Mouse (Mus musculus): ENCODE results near the gene Pgd.

DNA sequence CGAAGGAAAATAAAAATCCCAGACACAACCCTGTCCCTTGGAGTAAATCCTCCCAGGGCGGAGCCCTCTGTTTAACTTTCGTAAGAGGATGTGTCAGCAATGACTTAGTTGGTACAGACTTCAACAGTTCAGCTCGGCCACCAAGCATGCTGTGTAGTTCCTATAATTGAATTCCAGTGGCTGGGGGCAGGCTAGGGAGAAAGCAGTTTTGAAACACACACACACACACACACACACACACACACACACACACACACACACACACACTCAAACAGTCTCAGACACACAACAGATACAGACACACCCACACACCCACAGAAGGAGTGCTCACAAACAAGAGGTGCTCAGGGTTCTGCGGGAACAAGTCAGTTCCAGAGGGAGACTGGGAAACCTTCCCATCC, 5.0 kb upstream of the Pgd start:
- TF ChIP-seq MYOG (IDR thresholded peaks at IDR 0.05; ENCODE audit: control insufficient read depth, extremely low read depth, insufficient read length) (no peak), CTCF (IDR thresholded peaks at IDR 0.05; ENCODE audit: control insufficient read depth, insufficient read depth, insufficient read length) (no peak), CEBPB (IDR thresholded peaks at IDR 0.05; ENCODE audit: low read depth) (peak; percentile 67), FOSL1 (IDR thresholded peaks at IDR 0.05; ENCODE audit: insufficient read depth, low read length, poor library complexity, severe bottlenecking) (no peak), MAX (IDR thresholded peaks at IDR 0.05) (no peak)

All from C2C12 (cell line).